ENCODE assay signal across 8 mouse cellular contexts in the genomic region with DNA sequence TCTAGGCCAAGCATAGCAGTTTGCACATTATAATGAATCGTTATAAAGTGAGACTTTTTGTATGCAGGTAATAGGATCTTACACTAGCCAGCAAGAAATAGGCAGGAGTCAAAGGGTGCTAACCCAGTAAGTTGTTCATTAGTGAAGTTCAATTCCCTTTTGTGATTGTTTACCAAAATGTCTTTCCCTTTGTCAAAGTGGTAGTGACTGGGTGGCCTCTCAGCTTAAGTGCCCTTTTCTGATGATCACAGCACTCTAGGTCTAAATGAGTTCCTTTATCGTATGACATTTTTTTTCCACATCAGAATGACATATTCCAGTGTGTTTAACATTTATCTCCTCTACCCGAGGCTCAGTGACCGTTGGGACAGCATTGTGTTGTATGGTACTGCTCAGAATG. TPM values are rescaled to one million over a fixed set of nuclear protein-coding genes. Genes with fewer than 3 reads are reported as not detected.
DNase-seq lines count a peak whose midpoint lies in the region; ATAC-seq lines count a peak whose summit lies in the region.

No protein-coding gene starts in this region.

- peaks cover 6% of the 10 kb centered on the region; the same call in 1 of the 2 replicates for H3K27me3 ChIP-seq in forebrain, embryonic 11.5 days (ENCODE audit: control insufficient read depth, insufficient read depth, low read length)
- peaks cover 85% of the 10 kb centered on the region for H3K27me3 ChIP-seq in forebrain, embryonic 10.5 days (ENCODE audit: poor library complexity, severe bottlenecking)
- H3K27me3 ChIP-seq in neural tube, embryonic 11.5 days (ENCODE audit: control insufficient read depth, insufficient read depth, low read length), result no peaks in the 10 kb centered on the region
- H3K27me3 ChIP-seq in liver, embryonic 12.5 days (replicated peaks), result peaks cover 29% of the 10 kb centered on the region; the same call in 1 of the 2 replicates
- peaks cover 4% of the 10 kb centered on the region; the same call in 1 of the 2 replicates for H3K27me3 ChIP-seq in stomach, embryonic 16.5 days (ENCODE audit: control insufficient read depth, insufficient read depth, low read length)

- ATAC-seq in forebrain, embryonic 11.5 days (replicated peaks; ENCODE audit: low FRiP score), result no peak
- no peak for ATAC-seq in neural tube, embryonic 11.5 days (ENCODE audit: insufficient read depth, low FRiP score, low TSS enrichment)
- no peak for ATAC-seq in liver, embryonic 12.5 days
- ATAC-seq in stomach, embryonic 16.5 days (ENCODE audit: insufficient read depth, low FRiP score), result no peak

- no peak overlapping the region for H3K27ac ChIP-seq in forebrain, embryonic 11.5 days (ENCODE audit: low read depth, low read length)
- no peak overlapping the region for H3K27ac ChIP-seq in forebrain, embryonic 10.5 days
- no peak overlapping the region for H3K27ac ChIP-seq in neural tube, embryonic 11.5 days (ENCODE audit: low read depth, low read length)
- no peak overlapping the region for H3K27ac ChIP-seq in liver, embryonic 12.5 days
- H3K27ac ChIP-seq in stomach, embryonic 16.5 days (ENCODE audit: low read length), result no peak overlapping the region

- WGBS in forebrain, embryonic 11.5 days, result 53% methylated on average over 4 of the region's 4 CpGs
- 63% methylated on average over 4 of the region's 4 CpGs for WGBS in forebrain, embryonic 10.5 days
- WGBS in neural tube, embryonic 11.5 days, result 52% methylated on average over 4 of the region's 4 CpGs
- WGBS in liver, embryonic 12.5 days (ENCODE audit: insufficient replicate concordance), result 23% methylated on average over 4 of the region's 4 CpGs
- WGBS in stomach, embryonic 16.5 days, result 32% methylated on average over 4 of the region's 4 CpGs

- H3K9ac ChIP-seq in forebrain, embryonic 11.5 days (ENCODE audit: low read length), result no peak overlapping the region
- H3K9ac ChIP-seq in neural tube, embryonic 11.5 days (ENCODE audit: low read length), result no peak overlapping the region
- H3K9ac ChIP-seq in liver, embryonic 12.5 days, result no peak overlapping the region
- H3K9ac ChIP-seq in stomach, embryonic 16.5 days (ENCODE audit: low read length), result no peak overlapping the region

- DNase-seq in forebrain, embryonic 11.5 days (ENCODE audit: low spot score), result no peak
- no peak for DNase-seq in forebrain, embryonic 10.5 days (ENCODE audit: extremely low spot score, low spot score)
- no peak for DNase-seq in neural tube, embryonic 11.5 days (ENCODE audit: low spot score)
- no peak for DNase-seq in neural tube, embryonic 10.5 days (ENCODE audit: extremely low spot score, low spot score)
- DNase-seq in right cerebral cortex, adult 18-20 months, result no peak
- no peak for DNase-seq in right cerebral cortex, postnatal 4 days

- H3K4me2 ChIP-seq in forebrain, embryonic 11.5 days (ENCODE audit: low read depth, low read length, severe bottlenecking), result peak overlapping the region; percentile 68
- H3K4me2 ChIP-seq in neural tube, embryonic 11.5 days (ENCODE audit: low read depth), result peak overlapping the region; percentile 58
- H3K4me2 ChIP-seq in liver, embryonic 12.5 days, result peak overlapping the region; percentile 91
- peak overlapping the region; percentile 71 for H3K4me2 ChIP-seq in stomach, embryonic 16.5 days (ENCODE audit: low read depth, low read length)

- H3K4me3 ChIP-seq in forebrain, embryonic 11.5 days (ENCODE audit: low read depth, low read length), result no peak overlapping the region
- H3K4me3 ChIP-seq in forebrain, embryonic 10.5 days, result no peak overlapping the region
- H3K4me3 ChIP-seq in neural tube, embryonic 11.5 days (ENCODE audit: low read depth, low read length), result peak overlapping the region; percentile 52
- H3K4me3 ChIP-seq in liver, embryonic 12.5 days, result peak overlapping the region; percentile 67
- peak overlapping the region; percentile 59 for H3K4me3 ChIP-seq in stomach, embryonic 16.5 days (replicated peaks; ENCODE audit: low read length)

- H3K4me1 ChIP-seq in forebrain, embryonic 11.5 days (replicated peaks; ENCODE audit: control insufficient read depth, insufficient read depth, low read length), result no peaks in the 10 kb centered on the region
- H3K4me1 ChIP-seq in forebrain, embryonic 10.5 days, result peaks cover 12% of the 10 kb centered on the region
- H3K4me1 ChIP-seq in neural tube, embryonic 11.5 days (ENCODE audit: control insufficient read depth, insufficient read depth, low read length), result no peaks in the 10 kb centered on the region
- peaks cover 18% of the 10 kb centered on the region for H3K4me1 ChIP-seq in liver, embryonic 12.5 days
- no peaks in the 10 kb centered on the region for H3K4me1 ChIP-seq in stomach, embryonic 16.5 days (ENCODE audit: control insufficient read depth, insufficient read depth, low read length)

- H3K36me3 ChIP-seq in forebrain, embryonic 11.5 days (ENCODE audit: control insufficient read depth, insufficient read depth, low read length), result no peaks in the 10 kb centered on the region
- H3K36me3 ChIP-seq in forebrain, embryonic 10.5 days (replicated peaks), result no peaks in the 10 kb centered on the region
- no peaks in the 10 kb centered on the region for H3K36me3 ChIP-seq in neural tube, embryonic 11.5 days (ENCODE audit: control insufficient read depth, insufficient read depth, low read length)
- no peaks in the 10 kb centered on the region for H3K36me3 ChIP-seq in liver, embryonic 12.5 days
- no peaks in the 10 kb centered on the region for H3K36me3 ChIP-seq in stomach, embryonic 16.5 days (ENCODE audit: control insufficient read depth, insufficient read depth, low read length)

- no peaks in the 10 kb centered on the region for H3K9me3 ChIP-seq in forebrain, embryonic 11.5 days (ENCODE audit: control insufficient read depth, low read length)
- no peaks in the 10 kb centered on the region for H3K9me3 ChIP-seq in forebrain, embryonic 10.5 days
- H3K9me3 ChIP-seq in neural tube, embryonic 11.5 days (ENCODE audit: control insufficient read depth, low read length), result no peaks in the 10 kb centered on the region
- H3K9me3 ChIP-seq in liver, embryonic 12.5 days (replicated peaks), result no peaks in the 10 kb centered on the region
- no peaks in the 10 kb centered on the region for H3K9me3 ChIP-seq in stomach, embryonic 16.5 days (replicated peaks; ENCODE audit: control insufficient read depth, low read length)

RNA-seq across cellular contexts. Expression of a gene that starts 1.6 kb away (rescaled TPM):
- polyA plus RNA-seq in forebrain, embryonic 11.5 days (2014; fragmentation: Nextera tagmentation; extraction: Ambion mirVana), result 24.6 and 28.5 TPM in 2 replicates
- polyA plus RNA-seq in forebrain, embryonic 10.5 days (2016; fragmentation: Nextera tagmentation; extraction: Ambion mirVana), result 16.5 and 17.8 TPM in 2 replicates
- polyA plus RNA-seq in neural tube, embryonic 11.5 days (2014; fragmentation: Nextera tagmentation; extraction: Ambion mirVana), result 39.7 and 42.6 TPM in 2 replicates
- 16.1 and 16.8 TPM in 2 replicates for polyA plus RNA-seq in liver, embryonic 12.5 days (2016; fragmentation: Nextera tagmentation; extraction: Ambion mirVana)
- polyA plus RNA-seq in stomach, embryonic 16.5 days (2015; fragmentation: Nextera tagmentation; extraction: Ambion mirVana), result 23.3 and 29.6 TPM in 2 replicates

Comparison
In these comparisons a context has a peak if more than half of its experiments do, and no peak if none do; other contexts are left out.
1. H3K4me3 ChIP-seq: peak in neural tube, embryonic 11.5 days (single experiment), liver, embryonic 12.5 days (single experiment) and stomach, embryonic 16.5 days (single experiment); none in forebrain, embryonic 11.5 days (single experiment) and forebrain, embryonic 10.5 days (single experiment).
2. Peak in every context shown above with its lines, with median percentiles within 50 percentile points of each other: H3K4me2 ChIP-seq.